Mouse (Mus musculus) granulocyte monocyte progenitor cell, adult 5-6 weeks (primary cell): ENCODE measurements around the gene Mmgt1. TPM values are rescaled to one million over a fixed set of nuclear protein-coding genes. Genes with fewer than 3 reads are reported as not detected.

Experiments used
- ATAC-seq: replicated peaks from 2 replicates; pipeline ENCODE4 v1.8.0; 2016; ENCODE audit warnings: mild to moderate bottlenecking, moderate TSS enrichment, inconsistent platforms; ENCODE audit not compliant: poor library complexity, severe bottlenecking
- total RNA-seq, 2 experiments: library from RNA; stranded (forward) in 1 of 2; stranded (reverse) in 1 of 2; fragments of 200-712, 200-1000 nt in 1 of 2; fragments of >200 nt in 1 of 2; fragmentation: Nextera tagmentation in 1 of 2; gene quantifications; 2 replicates each; pipeline ENCODE4 v1.2.3; 2014 to 2017

The Mmgt1 gene
- total RNA-seq (2014; fragmentation: Nextera tagmentation) (22.8 and 27.3 TPM in 2 replicates), total RNA-seq (2017) (23.0 and 28.5 TPM in 2 replicates)

DNA sequence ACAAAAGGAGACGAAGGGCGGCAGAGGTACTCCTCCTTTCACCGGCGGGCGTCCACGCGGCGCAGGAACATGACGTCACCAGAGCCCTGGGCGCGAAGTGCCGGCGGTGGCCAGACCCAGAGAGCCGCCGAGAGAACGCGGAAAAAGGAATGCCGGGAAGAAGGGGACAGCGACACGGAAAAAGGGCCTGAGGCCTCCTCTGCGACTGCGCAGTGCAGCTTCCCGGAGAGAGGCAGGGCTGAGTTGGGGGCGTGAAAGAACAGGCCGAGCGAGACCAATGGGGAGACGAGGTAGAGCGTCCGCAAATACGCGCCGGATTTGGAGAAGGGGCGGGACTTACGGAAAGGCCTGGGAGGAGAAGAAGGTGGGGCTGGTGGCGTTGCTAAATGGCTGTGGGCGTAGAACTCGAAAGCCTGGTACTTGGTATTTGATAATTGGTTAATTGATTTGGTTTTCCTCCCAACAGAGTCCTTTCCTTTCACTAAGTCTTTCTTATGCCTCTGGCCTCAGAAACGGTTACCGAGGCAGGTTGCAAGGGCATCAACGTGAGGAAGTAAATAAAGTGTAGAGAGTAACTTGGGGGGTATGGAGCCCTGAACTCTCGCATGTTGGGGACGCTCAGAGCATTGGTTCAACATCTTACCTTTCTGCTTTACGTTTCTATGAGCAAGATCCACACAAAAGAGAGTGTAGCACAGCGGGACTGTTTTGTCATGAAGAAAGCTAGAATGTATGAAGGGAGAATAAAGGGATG is at the start of gene Mmgt1:
Gene Mmgt1, minus strand, starts transcription at position 183 of the 754 bp plus-strand sequence.
- peak; percentile 98 for ATAC-seq

DNA sequence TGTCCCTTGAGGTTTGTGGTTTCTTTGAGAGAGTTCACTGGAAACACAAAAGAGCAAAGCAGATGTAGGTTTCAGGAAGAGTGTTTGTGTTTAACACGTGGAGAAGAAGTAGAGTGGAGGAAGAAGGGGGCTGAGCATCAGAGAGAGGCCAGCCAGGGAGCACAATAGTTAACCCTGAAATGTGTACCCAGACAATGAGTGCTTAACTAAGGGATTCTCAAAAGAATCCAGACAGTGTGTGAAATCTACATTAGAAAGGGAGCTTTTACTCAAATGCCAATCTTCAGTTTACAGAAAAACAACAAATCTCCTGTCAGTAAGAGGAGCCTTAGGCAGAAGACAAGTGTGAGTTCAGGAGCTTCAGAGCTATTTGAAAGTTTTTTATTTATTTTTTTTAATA is 42.2 kb upstream of the Mmgt1 start:
- no peak for ATAC-seq

DNA sequence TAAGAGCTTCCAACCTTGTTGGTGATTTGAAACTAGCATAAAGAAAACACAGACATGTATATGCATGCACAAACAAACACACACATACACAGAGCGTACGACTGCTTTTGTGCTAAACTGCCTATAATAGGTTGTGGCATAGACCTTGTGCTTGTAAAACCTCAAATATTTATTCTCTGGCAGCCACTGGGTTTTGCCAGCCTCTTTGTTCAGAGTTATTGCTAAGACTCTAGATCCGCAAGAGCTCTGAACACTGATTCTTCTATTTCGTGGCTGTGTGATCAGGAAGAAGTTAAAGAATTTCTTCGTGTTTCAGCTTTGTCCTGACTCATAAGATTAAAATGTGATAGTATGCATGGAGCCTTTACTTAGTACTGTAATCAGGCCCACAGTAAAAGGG is 38.3 kb upstream of the Mmgt1 start:
- no peak for ATAC-seq

DNA sequence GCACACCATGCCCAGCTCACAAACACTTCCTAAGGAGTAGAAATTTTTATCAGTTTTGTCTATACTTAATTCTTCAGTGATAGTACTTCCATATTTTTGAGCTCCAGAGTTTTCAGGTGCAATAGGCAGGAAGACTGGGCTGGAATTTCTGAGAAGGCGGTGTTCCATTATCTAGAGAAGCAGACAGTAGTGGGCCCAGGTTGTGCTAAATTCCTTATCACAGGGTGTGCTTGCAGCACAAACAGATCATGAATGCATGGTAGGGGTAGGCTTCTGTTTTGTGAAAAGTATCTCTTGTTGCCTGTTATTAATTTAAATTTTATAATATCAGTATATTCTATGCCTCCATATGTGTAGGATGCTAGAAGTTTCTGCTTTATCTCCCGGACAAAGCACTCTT is 17.4 kb upstream of the Mmgt1 start:
- no peak for ATAC-seq

DNA sequence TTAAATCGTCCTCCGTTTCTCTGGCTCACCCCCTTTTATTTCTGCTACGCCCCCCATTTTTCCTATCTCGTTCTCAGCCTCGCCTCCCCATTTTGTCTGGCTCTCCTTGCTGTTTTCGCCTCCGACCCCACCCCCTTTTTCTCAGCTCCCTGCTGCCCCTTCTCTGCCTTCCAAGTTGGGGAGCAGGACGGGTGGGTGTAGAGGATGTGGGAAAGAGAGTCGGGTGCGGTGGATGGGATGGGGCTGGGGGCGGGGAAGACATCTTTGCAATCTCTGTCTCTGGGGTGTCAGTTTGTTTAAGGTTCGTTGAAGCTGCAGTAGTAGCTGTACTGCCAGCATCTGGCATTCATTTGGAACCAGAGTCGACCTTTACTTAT is 12.4 kb upstream of the Mmgt1 start:
- ATAC-seq, result 0 out of 2 replicates have a peak, but pooled peaks have one; percentile 5

DNA sequence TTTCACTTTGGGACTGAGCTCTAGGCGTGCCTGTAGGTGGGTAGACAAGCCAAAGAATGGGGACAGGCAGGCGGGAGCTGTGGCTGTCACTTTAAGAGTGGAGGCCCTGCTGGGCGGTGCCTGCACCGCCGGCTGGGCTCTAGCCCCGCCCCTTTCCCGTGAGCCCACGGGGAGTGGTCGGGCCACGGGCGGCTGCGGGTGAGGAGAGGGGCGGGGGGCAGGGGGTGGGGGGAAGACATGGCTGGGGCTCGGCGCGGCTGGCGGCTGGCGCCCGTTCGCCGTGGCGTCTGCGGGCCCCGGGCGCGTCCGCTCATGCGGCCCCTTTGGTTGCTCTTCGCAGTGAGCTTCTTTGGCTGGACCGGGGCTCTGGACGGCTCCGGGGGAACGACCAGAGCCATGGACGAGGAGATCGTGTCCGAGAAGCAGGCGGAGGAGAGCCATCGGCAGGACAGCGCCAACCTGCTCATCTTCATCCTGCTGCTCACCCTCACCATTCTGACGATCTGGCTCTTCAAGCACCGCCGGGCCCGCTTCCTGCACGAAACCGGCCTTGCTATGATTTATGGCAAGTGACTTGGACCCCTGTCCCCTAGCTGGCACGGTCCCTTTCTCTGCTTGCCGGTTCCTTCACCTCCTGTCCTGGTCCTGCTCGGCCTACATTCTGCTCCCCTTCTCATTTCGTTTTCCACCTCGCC is 11.9 kb upstream of the Mmgt1 start, which contains the start of gene Slc9a6:
Gene Slc9a6, plus strand, starts transcription at position 135 of the 695 bp plus-strand sequence.
- peak; percentile 97 for ATAC-seq

DNA sequence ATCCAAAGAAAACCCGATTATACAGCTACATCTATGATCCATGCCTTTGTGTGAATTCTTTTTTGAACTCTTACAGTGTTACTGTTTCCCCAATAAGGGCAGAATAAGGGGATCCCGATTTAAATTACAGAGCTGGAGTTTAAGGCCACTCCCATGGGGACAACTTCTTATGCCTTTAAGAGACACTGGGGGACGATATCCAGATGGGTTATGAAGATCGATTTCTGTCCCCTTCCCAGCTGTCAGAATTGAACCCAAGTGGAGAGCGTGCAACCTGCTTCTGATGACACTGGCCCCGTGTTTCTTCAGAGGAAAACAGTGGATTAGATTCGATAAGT is 11.4 kb upstream of the Mmgt1 start:
- 0 out of 2 replicates have a peak, but pooled peaks have one; percentile 8 for ATAC-seq

DNA sequence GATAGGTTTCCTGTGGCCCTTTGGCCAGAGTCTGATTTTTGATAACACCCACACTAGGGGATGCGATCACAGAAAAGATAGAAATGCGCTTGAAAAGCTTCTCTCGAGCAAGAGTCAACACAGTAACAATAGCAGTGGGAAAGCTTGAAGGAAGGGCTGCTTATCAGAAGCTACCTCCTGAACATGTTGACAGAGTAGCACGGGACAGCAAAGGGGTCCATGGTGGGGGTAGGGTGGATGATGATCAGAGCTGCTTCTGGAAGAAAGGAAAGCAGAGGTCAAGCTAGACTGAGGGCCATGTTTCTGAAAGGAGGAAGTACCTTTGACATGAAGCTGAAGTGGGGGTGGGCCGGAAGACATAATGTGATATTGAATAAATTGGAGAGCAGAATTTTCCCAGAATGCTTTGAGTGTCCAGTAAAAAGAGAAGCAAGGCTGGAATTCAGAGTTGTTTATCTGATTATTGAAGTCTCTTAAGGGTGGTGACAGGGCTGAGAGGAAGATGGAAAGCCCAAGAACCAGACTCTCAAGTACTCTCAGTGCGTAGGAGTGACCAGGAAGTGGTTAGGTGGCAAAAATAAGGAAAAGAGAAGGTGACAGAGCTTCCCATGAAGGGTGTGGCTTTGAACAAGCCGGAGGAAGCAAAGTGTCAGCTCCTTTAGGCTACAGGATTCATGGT is 9.3 kb upstream of the Mmgt1 start:
- peak; percentile 24 for ATAC-seq

DNA sequence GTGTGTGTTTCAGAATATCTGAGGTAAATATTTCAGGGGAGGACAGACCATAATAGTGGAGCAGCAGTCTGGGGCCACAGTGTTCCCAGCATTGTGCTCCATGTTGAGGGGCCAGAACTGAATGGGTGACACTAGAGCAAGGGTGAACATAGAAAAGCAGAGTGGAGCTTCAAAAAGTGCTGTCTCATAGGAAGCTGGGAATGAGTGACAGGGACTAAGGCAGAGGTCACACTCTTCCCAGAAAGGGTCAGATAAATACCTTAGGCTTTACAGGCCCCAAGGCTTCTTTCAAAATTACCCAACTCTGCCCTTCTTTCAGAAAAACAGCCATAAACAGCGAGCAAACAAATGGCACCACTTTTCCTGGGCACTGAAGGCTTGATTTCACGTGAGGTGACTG is 8.7 kb upstream of the Mmgt1 start:
- ATAC-seq, result no peak

DNA sequence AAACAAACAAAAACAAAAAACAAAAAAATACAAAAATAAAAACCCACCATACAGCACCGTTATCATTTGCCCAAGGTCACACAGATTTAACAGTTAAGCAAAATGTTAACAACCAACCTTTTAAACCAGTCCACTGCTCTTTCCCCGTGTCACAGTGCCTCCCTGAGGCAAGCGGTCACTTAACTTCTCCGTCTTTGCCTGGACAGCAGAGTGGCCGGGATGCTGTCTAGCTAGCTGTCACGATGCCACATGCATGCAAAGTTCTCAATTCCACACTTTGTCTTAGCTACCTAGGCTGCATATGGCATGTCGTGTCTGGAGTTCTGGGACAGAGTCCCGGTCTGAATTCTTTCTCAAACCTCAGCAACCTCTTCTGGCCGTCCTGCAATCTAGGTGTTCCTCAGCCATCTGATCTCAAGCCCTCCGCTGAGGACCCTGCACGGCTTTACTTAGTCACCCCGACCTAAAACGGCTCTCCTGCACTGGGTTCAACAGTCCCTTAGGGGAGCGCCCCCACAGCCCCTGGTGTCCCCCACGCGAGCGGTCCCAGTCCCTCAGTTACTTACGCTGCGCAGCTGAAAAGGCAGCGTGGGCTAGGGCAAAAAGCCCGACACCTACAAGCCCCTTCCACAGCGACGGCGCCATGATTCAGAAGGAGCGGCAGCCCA is 516 bp downstream of the Mmgt1 start:
- ATAC-seq, result no peak; the same call in 1 of the 2 replicates

DNA sequence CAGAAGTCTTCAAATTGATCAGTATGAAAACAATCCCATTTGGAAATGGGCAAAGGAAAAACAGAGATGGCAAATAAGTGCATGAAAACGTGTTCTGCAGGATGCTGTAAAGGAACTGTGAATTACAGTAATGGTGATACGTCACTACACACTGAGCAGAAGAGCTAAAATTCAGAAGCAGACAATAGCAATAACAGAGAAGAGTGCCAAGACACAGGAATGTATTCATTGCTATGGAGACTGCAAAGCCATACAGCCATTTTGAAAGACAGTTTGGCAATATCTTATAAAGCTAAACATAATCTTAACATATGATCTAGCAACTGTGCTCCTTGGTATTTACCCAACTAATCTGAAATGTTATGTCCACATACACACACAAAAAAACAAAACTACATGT is 19.7 kb downstream of the Mmgt1 start:
- ATAC-seq, result no peak

DNA sequence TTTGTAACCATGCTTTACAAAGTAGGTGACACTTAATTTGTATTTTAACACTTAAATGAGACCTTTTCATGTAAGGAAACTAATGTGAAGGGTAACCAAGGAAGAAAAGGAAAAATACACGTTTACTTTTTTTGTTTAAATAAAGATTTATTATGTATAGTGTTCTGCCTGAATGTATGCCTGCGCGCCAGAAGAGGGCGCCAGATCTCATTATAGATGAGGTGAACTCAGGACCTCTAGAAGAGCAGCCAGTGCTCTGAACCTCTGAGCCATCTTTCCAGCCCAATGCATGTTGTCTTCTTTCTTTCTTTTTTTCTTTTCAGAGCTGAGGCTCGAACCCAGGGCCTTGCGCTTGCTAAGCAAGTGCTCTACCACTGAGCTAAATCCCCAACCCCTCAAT is 25.4 kb downstream of the Mmgt1 start:
- peak; percentile 63 for ATAC-seq

DNA sequence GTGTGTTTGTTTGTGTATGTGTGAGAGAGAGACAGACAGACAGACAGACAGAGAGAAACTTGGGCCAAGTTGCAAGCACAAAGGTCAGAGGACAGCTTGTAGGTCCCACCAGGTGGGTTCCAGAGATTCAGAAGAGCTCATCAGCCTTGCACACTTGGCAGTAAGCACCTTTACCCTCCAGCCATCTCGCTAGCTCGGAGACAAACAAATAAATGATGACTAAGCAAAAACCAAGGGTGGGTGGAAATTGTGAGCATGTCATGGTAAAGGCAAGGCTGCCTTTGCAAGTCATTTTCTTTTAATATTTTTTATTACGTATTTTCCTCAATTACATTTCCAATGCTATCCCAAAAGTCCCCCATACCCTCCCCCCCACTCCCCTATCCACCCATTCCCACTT is 44.3 kb downstream of the Mmgt1 start:
- no peak for ATAC-seq

DNA sequence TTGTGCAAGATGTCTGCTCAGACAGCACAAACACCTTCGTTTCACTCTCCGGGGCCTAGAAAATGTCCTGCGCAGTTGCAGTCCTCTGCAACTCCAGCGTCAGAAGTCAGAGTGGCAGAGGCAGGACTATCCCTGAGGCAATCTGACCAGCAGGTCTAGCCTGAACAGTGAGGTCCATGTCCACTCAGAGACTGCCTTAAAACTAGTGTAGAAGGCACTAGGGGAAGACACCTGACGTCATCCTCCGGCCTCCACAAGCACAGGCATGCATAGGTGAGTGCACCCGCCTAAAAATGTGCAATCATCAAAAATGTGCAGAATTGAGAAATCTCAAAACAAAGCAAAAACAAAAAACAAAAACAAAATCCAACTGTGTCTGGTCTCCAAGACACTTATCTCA is 48.4 kb downstream of the Mmgt1 start, which contains the start of gene Gm648:
Gene Gm648, minus strand, starts transcription at position 101 of the 400 bp plus-strand sequence.
- ATAC-seq, result no peak

DNA sequence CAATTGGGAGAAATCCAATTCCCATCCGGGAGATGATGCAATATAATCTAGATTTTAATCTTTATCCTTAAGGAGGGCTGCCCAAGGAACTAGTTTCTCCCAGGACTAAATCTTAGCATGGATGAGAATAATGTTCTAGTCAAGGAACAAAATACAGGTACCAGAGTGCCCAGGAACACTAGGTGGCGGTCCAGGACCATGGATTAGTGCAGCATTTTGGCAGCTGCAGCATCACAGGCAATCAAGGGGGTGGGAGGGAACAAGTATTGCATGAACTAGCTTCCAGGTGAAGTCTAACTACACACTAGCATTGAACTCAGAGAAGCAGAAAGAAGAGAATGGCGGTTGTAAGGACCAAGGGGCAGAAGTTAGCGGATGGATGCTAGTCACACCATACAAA is 60.7 kb downstream of the Mmgt1 start:
- ATAC-seq, result no peak

Other genes with a start within 250 kb of the Mmgt1 start
- gene Smim10l2a, start 223.5 kb downstream of the Mmgt1 start, total RNA-seq (2014; fragmentation: Nextera tagmentation), result 1.2 TPM in 2 replicates
- gene Smim10l2a, start 223.5 kb downstream of the Mmgt1 start, total RNA-seq (2017), result 0.46 and 0.82 TPM in 2 replicates
- gene Gm2174, start 150.1 kb downstream of the Mmgt1 start, total RNA-seq (2014; fragmentation: Nextera tagmentation), result 1.9 TPM in 1 of 2 replicates, not detected in the other
- gene Gm2174, start 150.1 kb downstream of the Mmgt1 start, total RNA-seq (2017), result 30.0 and 112 TPM in 2 replicates
- 39.9 and 96.1 TPM in 2 replicates for gene Ints6l, start 143.2 kb downstream of the Mmgt1 start, total RNA-seq (2014; fragmentation: Nextera tagmentation)
- gene Ints6l, start 143.2 kb downstream of the Mmgt1 start, total RNA-seq (2017), result 48.0 and 62.4 TPM in 2 replicates
- not detected in 2 replicates for gene Gm10477, start 73.3 kb downstream of the Mmgt1 start, total RNA-seq (2014; fragmentation: Nextera tagmentation)
- gene Gm10477, start 73.3 kb downstream of the Mmgt1 start, total RNA-seq (2017), result not detected in 2 replicates
- gene Gm648, start 48.5 kb downstream of the Mmgt1 start, total RNA-seq (2014; fragmentation: Nextera tagmentation), result not detected in 2 replicates
- not detected in 2 replicates for gene Gm648, start 48.5 kb downstream of the Mmgt1 start, total RNA-seq (2017)
- gene Slc9a6, start 11.7 kb upstream of the Mmgt1 start, total RNA-seq (2014; fragmentation: Nextera tagmentation), result 3.4 and 7.6 TPM in 2 replicates
- 11.4 and 11.6 TPM in 2 replicates for gene Slc9a6, start 11.7 kb upstream of the Mmgt1 start, total RNA-seq (2017)
- gene Fhl1, start 133.7 kb upstream of the Mmgt1 start, total RNA-seq (2014; fragmentation: Nextera tagmentation), result not detected in 2 replicates
- gene Fhl1, start 133.7 kb upstream of the Mmgt1 start, total RNA-seq (2017), result not detected in 2 replicates
- gene Map7d3, start 224.3 kb upstream of the Mmgt1 start, total RNA-seq (2014; fragmentation: Nextera tagmentation), result 6.4 and 7.1 TPM in 2 replicates
- gene Map7d3, start 224.3 kb upstream of the Mmgt1 start, total RNA-seq (2017), result 4.9 and 8.6 TPM in 2 replicates